Mouse (Mus musculus) small intestine, adult 2 months (tissue): ENCODE results near the gene Zfp628.

ENCODE experiments used
- CTCF ChIP-seq: fragments of 200-500 bp; IDR thresholded peaks from 2 replicates; pipeline ENCODE4 v1.5.1; 2012; ENCODE audit warnings: low read depth, mild to moderate bottlenecking, control low read depth, inconsistent platforms, low read length, moderate library complexity, mixed read lengths; ENCODE audit not compliant: insufficient replicate concordance, insufficient read length; ENCODE audit errors: extremely low read depth
- POLR2A ChIP-seq: fragments of 200-500 bp; IDR thresholded peaks from 2 replicates; pipeline ENCODE4 v1.6.1; 2012; ENCODE audit warnings: low read depth, mild to moderate bottlenecking, control low read depth, inconsistent platforms, low read length, moderate library complexity

DNA sequence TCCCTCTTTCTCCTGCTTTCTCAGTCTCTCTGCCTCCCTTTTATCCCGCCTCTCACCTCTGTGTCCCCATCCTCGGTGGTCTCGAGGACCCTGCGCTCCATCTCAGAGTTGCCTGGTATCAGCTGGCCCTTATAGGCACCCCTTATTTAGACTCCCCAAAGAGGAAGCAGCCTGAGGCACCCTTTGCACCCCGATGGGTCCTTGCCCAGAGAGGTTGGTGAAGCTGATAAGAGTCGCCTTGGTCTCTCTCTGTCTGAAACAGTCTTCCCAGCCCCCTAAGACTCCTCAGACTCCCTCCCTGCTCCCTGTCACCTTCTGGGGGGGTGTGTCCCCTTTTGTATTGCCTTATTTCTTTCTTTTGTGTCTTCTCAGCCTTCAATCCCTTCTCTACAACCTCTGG, 56.1 kb downstream of the Zfp628 start, which contains the start of gene Sbk3:
- TF ChIP-seq CTCF (no peak), POLR2A (no peak)
